Mouse (Mus musculus): ENCODE data around the gene Sfxn5.

Sfxn5 gene

GRCm38 (mm10) chr6:85187340-85188211, 145.6 kb downstream of the Sfxn5 start, which contains the start of gene Emx1:
Gene Emx1, plus strand, starts transcription at chr6:85187438.
- DNase-seq, result peak; percentile 66

- no peak for DNase-seq
Observed at GRCm38 (mm10) chr6:85186744-85187059, 146.5 kb downstream of the Sfxn5 start.

DNA sequence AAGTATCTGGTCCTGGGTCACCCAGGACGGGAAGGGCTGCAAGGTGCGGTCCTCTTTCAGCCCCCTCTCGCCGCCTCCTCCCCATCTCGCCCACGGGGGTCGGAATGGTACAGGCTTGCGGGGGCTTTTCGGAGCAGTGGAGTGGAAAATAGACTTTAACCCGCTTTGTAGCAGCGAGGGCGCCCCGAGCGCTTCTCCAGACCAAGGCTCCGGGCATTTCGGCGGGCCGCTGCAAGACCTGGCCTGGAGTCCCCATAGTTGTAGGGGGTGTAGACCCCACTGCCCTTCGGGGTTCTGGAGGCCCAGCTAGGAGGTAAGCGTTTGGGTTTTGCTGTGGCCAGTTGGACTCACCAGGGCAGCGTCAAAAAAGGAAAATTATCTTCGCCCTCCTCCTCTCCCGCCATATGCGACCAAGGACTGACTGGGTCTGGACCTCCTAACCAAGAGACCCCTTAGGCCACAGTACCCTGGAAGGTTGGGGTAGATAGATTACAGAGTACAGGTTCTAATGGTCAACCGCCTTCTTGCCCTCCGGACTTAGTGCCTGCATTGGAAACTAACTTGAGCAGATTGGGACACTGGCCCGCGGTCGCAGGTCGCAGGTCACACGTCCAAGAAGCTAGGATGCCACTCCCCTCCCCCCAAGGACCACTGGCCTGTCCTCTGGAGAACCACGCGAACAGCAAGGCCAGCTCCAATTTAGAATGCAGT, 147.0 kb downstream of the Sfxn5 start:
- no peak for DNase-seq

GRCm38 (mm10) chr6:85183951-85184350, 149.3 kb downstream of the Sfxn5 start:
- DNase-seq, result no peak

DNA sequence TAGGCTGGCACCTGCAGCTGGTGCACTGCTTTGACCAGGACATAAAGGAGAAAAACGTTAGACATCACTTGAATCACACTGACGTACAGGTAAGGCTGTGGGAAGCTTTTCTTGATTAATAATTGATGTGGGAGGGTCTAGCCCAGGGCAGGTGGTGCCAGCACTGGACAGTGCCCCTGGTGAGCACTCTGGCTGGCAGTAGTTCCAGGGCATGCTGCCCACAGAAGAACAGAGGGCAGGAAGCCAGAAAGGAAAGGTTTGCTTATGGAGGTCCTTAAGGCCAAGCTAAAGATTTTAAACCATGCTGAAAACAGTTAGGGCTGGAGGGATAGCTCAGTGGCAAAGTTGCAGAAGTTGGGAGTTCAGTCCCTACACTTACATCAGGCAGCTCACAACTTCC, 153.2 kb downstream of the Sfxn5 start:
- DNase-seq, result no peak

GRCm38 (mm10) chr6:85179569-85179968, 153.7 kb downstream of the Sfxn5 start:
- no peak for DNase-seq

DNA sequence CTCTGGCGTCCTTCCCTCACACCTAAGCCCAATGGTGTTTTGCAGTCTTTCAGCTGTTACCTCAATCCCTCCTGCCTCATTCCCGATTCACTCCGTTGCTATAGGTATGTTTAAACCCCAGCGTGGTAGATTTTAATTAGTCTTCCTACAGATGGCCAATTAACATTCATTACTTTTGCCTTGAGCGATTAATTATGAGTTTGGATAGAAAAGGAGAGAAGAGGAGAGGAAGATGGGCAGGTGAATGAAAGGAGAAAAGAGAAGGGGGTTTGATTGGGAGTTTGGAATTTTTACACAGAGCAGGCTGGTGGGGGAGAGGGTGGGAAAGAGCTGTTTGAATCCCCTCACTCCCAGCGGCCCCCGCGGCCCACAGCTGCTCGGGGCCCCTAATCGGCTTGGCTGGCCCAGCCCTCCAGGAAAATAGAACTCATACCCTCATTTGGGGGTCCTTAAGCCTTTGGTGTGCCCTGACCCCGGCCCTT, 167.7 kb downstream of the Sfxn5 start:
- no peak for DNase-seq

All from right cerebral cortex, postnatal 14 days (tissue).